Mouse (Mus musculus) G1E (cell line): ENCODE measurements at regions not wholly inside any gene's neighbourhood (a gene's known extent, or its start where the extent isn't known, plus 50 kb on each side); places are given as distances from the start of the nearest gene placed in this dataset.

Experiments used
- ATAC-seq: 2 replicates; pipeline ENCODE4 v1.8.0; 2016; ENCODE audit warnings: mild to moderate bottlenecking; ENCODE audit not compliant: insufficient number of reproducible peaks, poor library complexity, low FRiP score, severe bottlenecking; ENCODE audit errors: extremely low read depth
- DNase-seq: peaks from one replicate; pipeline ENCODE4 v3.0.0; 2012; ENCODE audit warnings: low spot score
- H3K27me3 ChIP-seq: 2 replicates; pipeline ENCODE4 v1.6.1; 2012; ENCODE audit warnings: mild to moderate bottlenecking, low read length, inconsistent platforms; ENCODE audit not compliant: insufficient read depth
- H3K36me3 ChIP-seq: replicated peaks from 2 replicates; pipeline ENCODE3; 2012; ENCODE audit warnings: mild to moderate bottlenecking, inconsistent platforms
- H3K4me1 ChIP-seq: 2 replicates; pipeline ENCODE4 v1.6.1; 2012; ENCODE audit warnings: low read depth, low read length, inconsistent platforms, mixed read lengths; ENCODE audit not compliant: insufficient read depth
- H3K4me3 ChIP-seq: 2 replicates; pipeline ENCODE4 v1.5.1; 2012; ENCODE audit warnings: low read depth, mild to moderate bottlenecking, inconsistent platforms, low read length, moderate library complexity, mixed read lengths
- H3K9me3 ChIP-seq: replicated peaks from 2 replicates; pipeline ENCODE4 v1.6.1; 2012; ENCODE audit warnings: inconsistent platforms
- CTCF ChIP-seq: IDR thresholded peaks from 2 replicates; pipeline ENCODE4 v1.5.1; 2012; ENCODE audit warnings: low read depth, low read length, inconsistent platforms, mixed read lengths
- GATA1 ChIP-seq: IDR thresholded peaks from 2 replicates; pipeline ENCODE4 v1.6.1; 2012; ENCODE audit warnings: borderline replicate concordance, low read length, inconsistent platforms, mixed read lengths
- GATA2 ChIP-seq: IDR thresholded peaks from 2 replicates; pipeline ENCODE4 v1.6.1; 2012; ENCODE audit warnings: low read depth, low read length, inconsistent platforms, borderline replicate concordance
- POLR2AphosphoS5 ChIP-seq: IDR thresholded peaks from 2 replicates; pipeline ENCODE4 v1.6.1; 2012; ENCODE audit warnings: low read depth, low read length, inconsistent platforms; ENCODE audit not compliant: insufficient replicate concordance
- TAL1 ChIP-seq: conservative IDR thresholded peaks from 2 replicates; pipeline ENCODE4 v1.6.1; 2012; ENCODE audit warnings: low read depth, low read length, inconsistent platforms, mixed read lengths

DNA sequence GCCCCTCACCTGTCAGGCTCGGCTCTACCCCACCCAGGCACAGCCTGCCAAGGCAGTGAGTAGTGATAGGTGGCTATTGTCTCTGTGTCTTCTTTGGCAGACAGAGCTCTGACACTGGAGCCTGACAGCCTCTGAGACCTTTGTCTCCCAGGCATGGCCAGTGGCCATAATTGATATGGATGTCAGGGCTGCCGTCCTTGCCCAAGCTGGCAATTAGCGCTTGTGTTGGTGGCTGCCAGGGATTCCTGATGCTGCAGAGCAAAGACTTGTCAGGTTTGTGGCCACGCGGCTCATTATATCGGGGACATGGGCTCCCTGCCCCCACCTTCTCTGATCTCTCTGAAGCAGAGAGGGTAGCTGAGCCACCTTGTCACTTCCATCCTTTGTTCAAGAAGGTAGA, 64.1 kb upstream of the Zmiz1 start:
- no peaks in the 10 kb centered on the region for H3K4me1 ChIP-seq
- H3K36me3 ChIP-seq, result no peaks in the 10 kb centered on the region
- H3K9me3 ChIP-seq, result peaks cover 65% of the 10 kb centered on the region
- H3K4me3 ChIP-seq, result no peak overlapping the region
- no peak for DNase-seq
- TF ChIP-seq TAL1 (no peak), POLR2AphosphoS5 (no peak), GATA1 (no peak), GATA2 (no peak), CTCF (no peak)
- ATAC-seq, result no peak
- H3K27me3 ChIP-seq, result no peaks in the 10 kb centered on the region

DNA sequence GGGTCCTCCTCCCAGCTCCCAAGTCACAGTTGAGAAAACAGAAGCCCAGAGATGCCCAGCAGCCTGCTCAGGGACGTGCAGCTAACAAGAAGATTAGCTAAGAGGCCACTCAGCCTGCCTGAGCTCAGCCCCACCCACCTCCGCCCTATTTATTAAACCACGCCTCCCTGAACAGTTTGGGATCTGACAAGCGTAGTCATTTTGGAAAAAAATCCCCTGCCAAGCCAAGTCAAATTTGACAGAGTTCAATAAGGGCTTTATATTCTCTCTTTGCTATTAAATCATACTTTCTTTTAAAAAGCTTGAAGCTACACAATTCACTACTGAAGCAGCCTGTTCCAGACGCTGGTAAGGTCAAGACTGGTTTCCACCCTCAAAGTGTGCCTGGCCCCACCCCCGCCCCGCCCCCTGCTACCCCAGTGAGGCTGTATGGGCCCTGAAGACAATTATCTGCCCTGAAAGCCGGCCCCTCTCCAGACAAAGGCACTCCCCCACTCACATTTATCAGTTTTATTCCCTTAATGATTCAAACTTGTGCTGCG, 61.9 kb upstream of the Zmiz1 start:
- no peak for TF ChIP-seq CTCF
- TF ChIP-seq TAL1, result no peak
- TF ChIP-seq POLR2AphosphoS5, result no peak
- no peak for TF ChIP-seq GATA1
- TF ChIP-seq GATA2, result no peak
- no peak for ATAC-seq
- Histone ChIP-seq H3K4me3 (no peak overlapping the region), H3K9me3 (peaks cover 76% of the 10 kb centered on the region), H3K27me3 (no peaks in the 10 kb centered on the region), H3K36me3 (no peaks in the 10 kb centered on the region), H3K4me1 (no peaks in the 10 kb centered on the region)
- DNase-seq, result no peak

DNA sequence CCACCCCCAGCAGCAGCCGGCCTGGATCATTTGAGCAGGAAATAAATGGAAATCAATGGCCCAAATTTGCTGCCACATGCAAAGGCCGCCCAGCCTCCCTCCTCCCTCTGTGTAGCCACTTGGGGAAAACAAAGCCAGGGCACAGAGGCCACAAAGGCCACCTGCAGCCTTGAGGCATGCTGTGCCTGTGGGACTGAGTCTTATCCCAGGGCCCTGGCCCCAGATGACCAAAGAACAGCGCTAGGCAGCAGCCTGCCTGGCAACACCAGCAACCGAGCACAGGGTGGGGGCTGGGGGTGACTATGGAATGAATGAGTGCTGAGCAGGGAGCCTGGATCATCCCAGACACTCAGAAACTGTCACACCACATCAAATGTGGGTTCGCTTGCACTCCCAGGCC, 61.2 kb upstream of the Zmiz1 start:
- ATAC-seq, result no peak
- no peaks in the 10 kb centered on the region for H3K36me3 ChIP-seq
- H3K27me3 ChIP-seq, result no peaks in the 10 kb centered on the region; the same call in 1 of the 2 replicates
- H3K4me1 ChIP-seq, result no peaks in the 10 kb centered on the region
- H3K9me3 ChIP-seq, result peaks cover 80% of the 10 kb centered on the region
- no peak for TF ChIP-seq TAL1
- TF ChIP-seq GATA2, result no peak
- TF ChIP-seq CTCF, result no peak
- DNase-seq, result no peak
- H3K4me3 ChIP-seq, result no peak overlapping the region

DNA sequence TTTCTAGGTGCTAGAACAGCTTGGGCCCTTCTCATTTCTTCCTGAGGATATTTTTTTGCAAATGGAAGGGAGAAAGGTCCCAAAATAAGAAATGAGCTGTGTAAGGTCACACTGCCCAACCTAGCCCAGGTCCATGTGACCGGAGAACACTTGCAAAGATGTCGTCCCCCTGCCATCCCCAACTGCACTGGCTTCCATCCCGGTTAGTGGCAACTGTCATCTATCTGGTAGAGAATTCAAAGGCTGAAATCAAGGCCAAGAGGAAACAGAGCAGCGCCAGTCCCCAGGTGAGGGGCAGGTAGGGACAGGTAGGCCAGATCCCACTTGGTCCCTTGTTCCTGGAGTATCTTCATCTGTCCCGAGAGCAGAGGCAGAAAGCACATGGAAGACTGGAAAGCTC, 60.2 kb upstream of the Zmiz1 start:
- no peaks in the 10 kb centered on the region for H3K4me1 ChIP-seq

DNA sequence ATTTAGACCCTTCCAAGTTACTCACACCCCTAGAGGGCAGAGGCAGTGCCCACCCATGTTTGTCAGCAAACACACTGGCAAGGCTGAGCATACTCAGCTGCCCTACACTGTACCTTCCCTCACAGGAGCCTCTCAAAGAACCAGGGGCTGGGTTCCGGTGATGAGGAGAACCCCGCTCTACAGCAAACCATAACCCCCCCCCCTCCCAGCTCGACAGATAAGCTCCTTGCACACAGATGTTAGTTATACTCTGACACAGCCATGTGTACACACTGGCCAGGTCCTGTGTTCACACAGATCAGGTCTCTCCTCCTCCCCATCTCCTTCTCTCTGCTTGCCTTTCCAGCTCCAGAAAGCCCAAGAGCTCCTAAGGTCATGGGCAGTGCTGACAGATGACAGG, 59.7 kb upstream of the Zmiz1 start:
- H3K4me3 ChIP-seq, result no peak overlapping the region
- H3K9me3 ChIP-seq, result peaks cover 83% of the 10 kb centered on the region
- TF ChIP-seq CTCF (no peak), TAL1 (no peak), POLR2AphosphoS5 (no peak), GATA2 (no peak), GATA1 (no peak)
- H3K36me3 ChIP-seq, result no peaks in the 10 kb centered on the region
- no peaks in the 10 kb centered on the region; the same call in 1 of the 2 replicates for H3K27me3 ChIP-seq
- DNase-seq (no peak), ATAC-seq (no peak)
- no peaks in the 10 kb centered on the region for H3K4me1 ChIP-seq

More for the DNA sequence above, 60.2 kb upstream of the Zmiz1 start:
- Histone ChIP-seq H3K4me3 (no peak overlapping the region), H3K36me3 (no peaks in the 10 kb centered on the region), H3K9me3 (peaks cover 82% of the 10 kb centered on the region), H3K27me3 (no peaks in the 10 kb centered on the region; the same call in 1 of the 2 replicates)
- no peak for ATAC-seq
- DNase-seq, result no peak
- TF ChIP-seq GATA2 (no peak), TAL1 (no peak), GATA1 (no peak), CTCF (no peak), POLR2AphosphoS5 (no peak)

DNA sequence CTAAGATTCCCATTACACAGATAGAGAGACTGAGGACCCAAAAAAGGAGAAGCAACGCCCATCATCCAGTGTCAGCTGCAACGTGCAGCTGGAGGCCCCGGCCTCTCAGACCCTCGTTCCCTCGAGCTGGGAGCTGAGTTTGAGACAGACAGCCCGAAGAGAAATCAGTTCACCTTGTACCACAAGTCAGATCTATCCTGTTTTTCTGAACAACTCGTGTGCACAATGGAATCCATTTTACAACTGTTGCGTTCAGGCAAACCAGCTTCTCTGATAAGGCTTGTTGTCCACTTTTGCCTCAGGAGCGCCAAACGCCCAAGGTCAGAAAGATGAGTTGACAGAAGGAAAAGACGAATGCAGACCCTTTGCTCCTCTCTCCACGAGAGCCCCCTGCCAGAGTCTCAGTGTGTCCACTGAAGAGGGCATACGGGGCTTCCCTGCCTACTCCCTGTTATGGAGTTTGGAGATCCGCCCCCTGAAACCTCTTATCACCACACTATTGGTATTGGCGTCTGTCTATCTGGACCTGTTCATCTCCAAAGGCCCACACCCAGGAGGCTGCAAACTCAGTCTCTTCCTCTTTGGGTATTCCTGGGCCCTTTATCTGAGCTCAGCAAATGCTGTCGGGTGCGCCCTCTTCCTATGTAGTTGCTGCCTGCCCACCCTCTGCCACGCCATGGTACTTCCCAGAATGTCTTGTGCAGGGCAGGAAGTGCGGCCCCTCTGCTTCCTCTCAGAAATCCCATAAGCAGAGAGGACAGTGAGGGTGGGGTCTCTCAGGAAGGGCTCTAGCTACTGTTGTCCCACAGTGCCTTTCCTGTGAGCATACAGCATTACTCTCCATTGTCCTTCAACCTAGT, 57.7 kb upstream of the Zmiz1 start:
- H3K27me3 ChIP-seq, result no peaks in the 10 kb centered on the region; the same call in 1 of the 2 replicates
- H3K36me3 ChIP-seq, result no peaks in the 10 kb centered on the region
- TF ChIP-seq GATA2 (no peak), CTCF (no peak), POLR2AphosphoS5 (no peak), TAL1 (no peak), GATA1 (no peak)
- DNase-seq, result no peak
- peaks cover 91% of the 10 kb centered on the region for H3K9me3 ChIP-seq
- H3K4me1 ChIP-seq, result no peaks in the 10 kb centered on the region
- H3K4me3 ChIP-seq, result no peak overlapping the region
- no peak for ATAC-seq
